Mouse (Mus musculus) heart, embryonic 14.5 days (tissue): Measurements from ENCODE around the gene Cdhr1. TPM values are rescaled to one million over a fixed set of nuclear protein-coding genes. Genes with fewer than 3 reads are reported as not detected.

Source experiments
- ATAC-seq: fragments of 200-750 bp; cut with Nextera tagmentation; 2 replicates; pipeline ENCODE4 v1.8.0; 2017; ENCODE audit warnings: low read depth, moderate TSS enrichment; ENCODE audit not compliant: insufficient number of reproducible peaks, insufficient read depth, low FRiP score
- H3K27ac ChIP-seq, 2 experiments: fragments of 200-500 bp in 1 of 2; fragments of 300-500 bp in 1 of 2; sonication (generic) in 1 of 2; replicated peaks in 1 of 2; 2 replicates each; pipeline ENCODE4 v1.5.1; 2012 to 2014; ENCODE audit warnings: low read depth in 2 of 2, low read length in 2 of 2, control low read depth in 1 of 2, mild to moderate bottlenecking in 1 of 2, mixed read lengths in 1 of 2; ENCODE audit not compliant: control insufficient read depth in 1 of 2, insufficient read depth in 1 of 2
- H3K27me3 ChIP-seq: fragments of 300-500 bp; sonication (generic); 2 replicates; pipeline ENCODE4 v1.6.1; 2014; ENCODE audit warnings: mild to moderate bottlenecking, low read length, control low read depth; ENCODE audit not compliant: control insufficient read depth, insufficient read depth
- H3K36me3 ChIP-seq: fragments of 300-500 bp; sonication (generic); 2 replicates; pipeline ENCODE4 v1.6.1; 2014; ENCODE audit warnings: mild to moderate bottlenecking, control low read depth, low read length, mixed read lengths; ENCODE audit not compliant: control insufficient read depth, insufficient read depth
- H3K4me1 ChIP-seq, 2 experiments: fragments of 200-500 bp in 1 of 2; fragments of 300-500 bp in 1 of 2; sonication (generic) in 1 of 2; 2 replicates each; pipeline ENCODE4 v1.6.1; 2012 to 2014; ENCODE audit warnings: low read length in 2 of 2, control low read depth in 1 of 2, mixed read lengths in 1 of 2; ENCODE audit not compliant: control insufficient read depth in 2 of 2, insufficient read depth in 2 of 2
- H3K4me2 ChIP-seq: fragments of 300-500 bp; sonication (generic); 2 replicates; pipeline ENCODE4 v1.6.1; 2014; ENCODE audit warnings: mild to moderate bottlenecking, low read length
- H3K4me3 ChIP-seq, 2 experiments: fragments of 200-500 bp in 1 of 2; fragments of 300-500 bp in 1 of 2; sonication (generic) in 1 of 2; 2 replicates each; pipeline ENCODE4 v1.5.1; 2012 to 2014; ENCODE audit warnings: low read length in 2 of 2, mild to moderate bottlenecking in 2 of 2, control low read depth in 1 of 2, low read depth in 1 of 2, moderate library complexity in 1 of 2; ENCODE audit not compliant: control insufficient read depth in 1 of 2, insufficient read depth in 1 of 2
- H3K9ac ChIP-seq: fragments of 300-500 bp; sonication (generic); 2 replicates; pipeline ENCODE4 v1.6.1; 2014; ENCODE audit warnings: mild to moderate bottlenecking, low read length
- H3K9me3 ChIP-seq: fragments of 300-500 bp; sonication (generic); 2 replicates; pipeline ENCODE4 v1.6.1; 2016; ENCODE audit warnings: low read length, control low read depth; ENCODE audit not compliant: control insufficient read depth
- WGBS: fragments of 180-500 bp; shearing (Covaris S2); extraction: QIAGEN DNeasy Blood & Tissue Kit; methylation state at CpG from one replicate; pipeline ENCODE4 v1.1.7; 2014; 5-methylcytosine and 5-hydroxymethylcytosine counted together
- polyA plus RNA-seq: library from polyadenylated mRNA; unstranded; fragments of >200 nt; fragmentation: Nextera tagmentation; extraction: Ambion mirVana; gene quantifications from 2 replicates; pipeline ENCODE4 v1.2.1, GENCODE M21; 2014

Cdhr1 gene
- polyA plus RNA-seq, 1 experiment from 2014 or later: 0.22 TPM

GRCm38 (mm10) chr14:37068516-37068915, 29.6 kb downstream of the Cdhr1 start:
- Histone ChIP-seq H3K4me3 (no peak overlapping the region), H3K4me2 (no peak overlapping the region), H3K27me3 (no peaks in the 10 kb centered on the region), H3K27ac (no peak overlapping the region), H3K4me1 (no peaks in the 10 kb centered on the region), H3K9ac (no peak overlapping the region), H3K9me3 (no peaks in the 10 kb centered on the region), H3K36me3 (no peaks in the 10 kb centered on the region)
- WGBS: 15% methylated on average over 9 of the region's 9 CpGs
- ATAC-seq: no peak

- Histone ChIP-seq H3K4me2 (no peak within 1 kb of the TSS), H3K27ac (no peak within 1 kb of the TSS), H3K9me3 (no peaks in the 10 kb centered on the region), H3K4me1 (no peaks in the 10 kb centered on the region), H3K36me3 (no peaks in the 10 kb centered on the region), H3K4me3 (no peak within 1 kb of the TSS), H3K27me3 (no peaks in the 10 kb centered on the region), H3K9ac (no peak within 1 kb of the TSS)
- 62% methylated on average over 5 of the region's 5 CpGs for WGBS
- no peak for ATAC-seq
Observed at GRCm38 (mm10) chr14:37067629-37068028, 30.5 kb downstream of the Cdhr1 start, which contains the start of gene Lrit2. Lrit2 (plus strand) TSS chr14:37067929.

- Histone ChIP-seq H3K4me2 (no peak overlapping the region), H3K36me3 (no peaks in the 10 kb centered on the region), H3K27me3 (no peaks in the 10 kb centered on the region), H3K9ac (no peak overlapping the region), H3K9me3 (no peaks in the 10 kb centered on the region), H3K4me3 (no peak overlapping the region), H3K4me1 (no peaks in the 10 kb centered on the region), H3K27ac (no peak overlapping the region)
- no peak for ATAC-seq
- WGBS: 50% methylated on average over 2 of the region's 2 CpGs
Observed at GRCm38 (mm10) chr14:37066636-37067035, 31.5 kb downstream of the Cdhr1 start.

GRCm38 (mm10) chr14:37064849-37065248, 33.3 kb downstream of the Cdhr1 start:
- H3K36me3 ChIP-seq: no peaks in the 10 kb centered on the region
- WGBS: 41% methylated on average over 2 of the region's 2 CpGs

GRCm38 (mm10) chr14:37048914-37049410, 49.2 kb downstream of the Cdhr1 start, which contains the start of gene Rgr:
Rgr (minus strand) TSS chr14:37048964.
- no peak within 1 kb of the TSS for H3K4me2 ChIP-seq
- H3K27ac ChIP-seq: no peak within 1 kb of the TSS
- H3K4me3 ChIP-seq: no peak within 1 kb of the TSS
- 76% methylated on average over 1 of the region's 1 CpGs for WGBS
- H3K9me3 ChIP-seq: no peaks in the 10 kb centered on the region
- H3K4me1 ChIP-seq: no peaks in the 10 kb centered on the region
- H3K27me3 ChIP-seq: no peaks in the 10 kb centered on the region
- ATAC-seq: no peak
- H3K36me3 ChIP-seq: no peaks in the 10 kb centered on the region
- no peak within 1 kb of the TSS for H3K9ac ChIP-seq

More at GRCm38 (mm10) chr14:37064849-37065248, 33.3 kb downstream of the Cdhr1 start:
- H3K4me3 ChIP-seq: no peak overlapping the region
- no peaks in the 10 kb centered on the region for H3K27me3 ChIP-seq
- no peak overlapping the region for H3K27ac ChIP-seq
- no peak overlapping the region for H3K4me2 ChIP-seq
- H3K4me1 ChIP-seq: no peaks in the 10 kb centered on the region
- ATAC-seq: no peak
- no peaks in the 10 kb centered on the region for H3K9me3 ChIP-seq
- no peak overlapping the region for H3K9ac ChIP-seq

GRCm38 (mm10) chr14:37034432-37034831, 63.7 kb downstream of the Cdhr1 start:
- Histone ChIP-seq H3K9ac (no peak overlapping the region), H3K27me3 (no peaks in the 10 kb centered on the region), H3K4me2 (no peak overlapping the region), H3K36me3 (no peaks in the 10 kb centered on the region), H3K27ac (no peak overlapping the region), H3K9me3 (no peaks in the 10 kb centered on the region), H3K4me3 (no peak overlapping the region), H3K4me1 (no peaks in the 10 kb centered on the region)
- 39% methylated on average over 5 of the region's 5 CpGs for WGBS
- ATAC-seq: no peak

- Histone ChIP-seq H3K9ac (no peak overlapping the region), H3K9me3 (no peaks in the 10 kb centered on the region), H3K27me3 (no peaks in the 10 kb centered on the region), H3K4me1 (no peaks in the 10 kb centered on the region), H3K4me3 (no peak overlapping the region), H3K27ac (no peak overlapping the region), H3K36me3 (no peaks in the 10 kb centered on the region), H3K4me2 (no peak overlapping the region)
- no peak for ATAC-seq
- 15% methylated on average over 7 of the region's 7 CpGs for WGBS
Observed at GRCm38 (mm10) chr14:37033241-37033640, 64.9 kb downstream of the Cdhr1 start.

- H3K27me3 ChIP-seq: no peaks in the 10 kb centered on the region
- no peak overlapping the region for H3K27ac ChIP-seq
- no peaks in the 10 kb centered on the region for H3K4me1 ChIP-seq
- H3K4me3 ChIP-seq: no peak overlapping the region
- ATAC-seq: no peak
- H3K9ac ChIP-seq: no peak overlapping the region
- H3K36me3 ChIP-seq: no peaks in the 10 kb centered on the region
- whole genome bisulfite sequencing: 56% methylated on average over 11 of the region's 11 CpGs
- H3K9me3 ChIP-seq: no peaks in the 10 kb centered on the region
- H3K4me2 ChIP-seq: no peak overlapping the region
Observed at GRCm38 (mm10) chr14:37032481-37033104, 65.6 kb downstream of the Cdhr1 start.
